Mouse (Mus musculus) thymus, postnatal 10 days (tissue): ENCODE measurements around the gene Cers4.
A peak's percentile ranks its signal among the peaks of the same experiment; 100 is the strongest.

Experiments
- DNase-seq, 2 experiments: peaks; one replicate each; pipeline ENCODE4 v3.0.0; 2021; ENCODE audit warnings: low spot score in 2 of 2

The Cers4 gene

GRCm38 (mm10) chr8:4492851-4493685 is at the start of gene Cers4:
Gene Cers4, plus strand, starts transcription at chr8:4493026.
- DNase-seq = peak; percentile 77 to 81

GRCm38 (mm10) chr8:4458165-4458564 is 34.7 kb upstream of the Cers4 start:
- no peak for DNase-seq

- DNase-seq = no peak
Observed at GRCm38 (mm10) chr8:4463061-4463460, 29.8 kb upstream of the Cers4 start.

DNA sequence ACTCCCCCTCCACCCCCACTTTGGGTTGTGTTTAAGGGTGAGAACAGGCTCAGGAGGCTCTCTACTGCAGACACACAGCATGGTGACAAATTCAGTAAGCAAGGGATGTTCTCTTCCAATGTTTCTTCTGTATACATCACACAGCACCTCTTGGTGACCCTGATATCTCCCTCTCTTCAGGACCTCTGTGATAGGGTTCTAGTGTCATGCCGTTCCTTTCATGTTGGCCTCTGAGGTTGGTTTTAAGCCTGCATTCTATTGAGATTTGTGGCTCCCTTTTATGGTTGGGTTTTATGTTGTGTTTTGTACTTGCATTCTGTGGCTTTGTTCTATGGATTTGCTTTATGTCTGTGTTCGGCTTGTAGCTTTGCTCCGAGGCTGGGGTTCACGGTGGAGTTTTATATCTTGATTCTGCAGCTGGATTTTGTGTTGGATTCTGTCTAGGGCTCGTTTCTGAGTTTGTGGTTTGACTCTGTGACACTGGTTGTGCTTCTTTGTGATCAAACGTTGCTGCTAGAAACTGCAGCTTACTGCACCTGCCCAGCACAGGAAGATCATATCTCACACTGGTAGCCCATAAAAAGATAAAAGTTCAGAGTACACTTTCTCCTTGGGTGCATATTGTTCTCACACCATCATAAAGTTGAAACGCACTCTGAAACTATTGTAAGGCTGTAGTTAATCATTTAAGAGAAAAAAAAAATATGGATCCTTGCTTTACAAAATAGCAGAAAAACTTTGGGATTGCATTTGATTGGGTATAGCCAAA is 18.2 kb upstream of the Cers4 start:
- no peak for DNase-seq

GRCm38 (mm10) chr8:4481154-4481553 is 11.7 kb upstream of the Cers4 start:
- DNase-seq = no peak

- DNase-seq = no peak
Observed at GRCm38 (mm10) chr8:4481586-4481985, 11.2 kb upstream of the Cers4 start.

DNA sequence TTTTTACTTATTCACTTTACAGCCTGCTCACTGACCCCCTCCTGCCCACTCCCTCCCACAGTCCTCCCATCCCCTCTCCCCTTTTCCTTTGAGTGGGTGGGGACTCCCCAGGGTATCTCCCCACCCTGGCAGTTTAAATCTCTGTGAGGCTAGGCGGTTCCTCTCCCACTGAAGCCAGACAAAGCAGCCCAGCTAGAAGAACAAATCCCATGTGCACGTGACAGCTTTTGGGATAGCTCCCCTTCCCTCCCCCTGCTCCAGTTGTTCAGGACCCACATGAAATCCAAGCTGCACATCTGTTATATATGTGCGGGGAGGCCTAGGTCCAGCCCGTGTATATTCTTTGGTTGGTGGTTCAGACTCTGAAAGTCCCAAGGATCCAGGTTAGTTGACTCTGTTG is 10.3 kb upstream of the Cers4 start:
- no peak for DNase-seq

- no peak for DNase-seq
Observed at GRCm38 (mm10) chr8:4483330-4483729, 9.5 kb upstream of the Cers4 start.

DNA sequence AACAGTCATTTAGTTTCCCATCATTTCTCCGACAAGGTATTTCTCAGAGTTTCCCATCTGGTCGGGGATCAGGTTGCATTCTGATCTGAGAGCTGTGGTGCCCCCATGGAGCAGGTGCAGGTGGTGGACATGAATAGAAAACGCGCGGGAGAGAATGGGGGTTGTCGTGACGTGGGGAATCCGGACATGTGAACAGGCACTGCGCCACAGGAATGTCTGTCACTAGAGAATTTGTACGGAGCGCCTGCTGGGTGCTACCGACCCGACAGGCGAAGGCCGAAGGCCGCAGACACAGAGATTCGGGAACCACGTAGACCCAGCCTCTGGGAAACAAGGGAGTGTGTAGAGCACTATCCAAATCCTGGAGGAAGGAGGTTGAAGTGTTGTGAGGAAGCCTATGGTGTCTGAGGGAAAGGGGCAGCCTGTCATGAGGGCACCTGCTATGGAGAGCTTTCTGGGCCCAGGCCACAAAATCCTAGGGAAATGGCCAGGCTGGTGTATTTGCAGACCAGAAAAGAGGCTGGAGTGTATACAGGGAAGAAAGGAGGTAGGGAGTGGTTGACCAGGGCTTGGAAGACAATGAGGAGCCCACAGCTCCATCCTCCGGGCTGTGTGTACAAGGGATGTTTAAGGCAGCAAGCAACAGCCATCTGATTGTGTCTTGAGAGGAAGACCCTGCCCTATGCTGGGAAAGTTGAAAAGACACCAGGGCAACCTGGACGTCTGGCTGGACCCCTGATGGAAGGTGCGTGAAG is 1.0 kb downstream of the Cers4 start:
- peak; percentile 10 to 36 for DNase-seq

DNA sequence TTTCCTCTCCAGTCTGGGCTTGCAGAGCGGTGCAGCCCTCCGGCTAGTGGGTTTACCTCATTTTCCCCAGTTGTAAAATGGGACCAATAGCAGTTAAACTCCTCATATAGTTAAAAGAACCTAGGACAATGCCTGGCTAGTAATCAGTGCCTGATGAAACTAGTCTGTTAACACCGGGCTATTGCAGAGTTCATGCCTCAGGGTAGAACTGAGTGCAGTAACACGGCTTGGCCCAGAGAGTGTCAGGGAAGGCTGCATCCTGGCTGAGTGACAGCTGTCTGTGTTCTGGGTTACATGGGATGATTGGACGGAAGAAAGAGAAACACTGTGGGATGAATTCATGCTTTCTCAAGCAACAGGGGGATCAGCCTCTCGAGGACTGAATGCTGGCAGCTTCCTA is 3.1 kb downstream of the Cers4 start:
- DNase-seq = no peak

DNA sequence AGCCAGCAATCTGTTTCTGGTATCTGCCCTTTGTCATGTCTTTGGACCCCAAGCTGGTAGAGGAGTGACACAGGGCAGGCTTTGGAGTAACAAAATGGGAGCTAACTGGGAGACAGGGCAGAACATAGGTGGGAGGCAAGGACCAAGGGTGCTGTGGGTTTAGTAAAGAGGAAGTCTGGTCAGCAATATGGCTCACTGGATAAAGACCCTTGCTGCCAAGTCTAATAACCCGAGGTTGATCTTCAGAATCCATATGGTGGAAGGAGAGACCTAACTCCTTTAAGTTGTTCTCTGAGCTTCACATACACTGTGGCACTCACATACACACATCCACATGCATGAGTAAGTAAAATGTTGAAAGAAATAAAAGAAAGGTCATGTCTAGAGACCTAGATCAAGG is 4.8 kb downstream of the Cers4 start:
- no peak for DNase-seq

DNA sequence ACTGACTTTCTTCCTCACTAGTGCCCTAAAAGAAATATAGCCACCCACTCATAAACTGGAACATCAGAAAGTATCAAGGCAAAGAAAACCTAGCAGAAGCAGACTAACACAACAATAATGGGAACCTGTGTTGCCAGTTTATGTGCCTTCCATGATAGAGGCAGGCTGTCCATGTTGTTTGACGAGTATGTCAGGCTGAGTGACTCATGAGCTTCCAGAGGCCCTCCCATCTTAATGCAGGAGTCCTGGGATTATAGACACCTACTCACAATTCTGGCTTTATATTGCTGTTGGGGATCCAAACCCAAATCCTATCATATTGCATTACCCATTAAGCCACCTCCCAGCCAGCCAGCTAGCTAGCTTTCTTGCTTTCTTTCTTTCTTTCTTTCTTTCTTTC is 12.5 kb downstream of the Cers4 start:
- no peak for DNase-seq

DNA sequence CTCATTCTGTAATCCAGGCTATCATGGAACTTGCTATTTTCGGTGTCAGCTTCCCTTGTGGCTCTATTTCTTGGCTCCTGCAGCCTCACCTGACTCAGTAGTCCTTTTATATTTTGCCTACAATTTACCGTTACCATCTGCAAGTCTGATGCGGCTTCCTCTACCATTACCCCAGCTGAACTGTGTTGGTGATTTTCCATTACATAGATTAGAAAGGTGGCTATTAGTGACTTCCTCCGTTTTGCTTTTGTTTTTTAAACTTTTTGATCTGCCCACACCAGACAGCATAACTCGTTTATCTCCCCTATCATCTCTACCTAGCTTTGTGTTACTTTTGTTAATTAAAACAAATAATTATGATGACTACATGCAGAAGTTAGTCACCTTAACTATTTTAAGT is 14.7 kb downstream of the Cers4 start:
- no peak for DNase-seq

DNA sequence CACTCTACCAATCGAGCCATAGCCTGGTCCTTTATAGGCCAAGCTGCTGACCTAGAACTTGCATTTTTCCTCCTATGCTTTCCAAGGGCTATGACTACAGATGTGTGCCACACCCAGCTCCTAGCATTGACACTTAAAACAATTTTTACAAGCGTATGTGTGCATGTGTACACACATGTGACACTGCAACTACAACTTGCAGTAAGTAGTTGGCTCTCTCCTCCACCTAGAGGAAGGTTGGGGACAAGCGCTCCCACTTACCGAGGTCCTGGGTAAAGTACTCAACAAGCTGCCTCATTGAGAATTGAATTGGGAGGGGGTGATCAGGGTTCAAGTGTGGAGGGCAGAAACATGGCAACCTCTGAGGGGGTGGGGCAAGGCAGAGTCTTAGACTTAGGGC is 18.0 kb downstream of the Cers4 start:
- no peak for DNase-seq

DNA sequence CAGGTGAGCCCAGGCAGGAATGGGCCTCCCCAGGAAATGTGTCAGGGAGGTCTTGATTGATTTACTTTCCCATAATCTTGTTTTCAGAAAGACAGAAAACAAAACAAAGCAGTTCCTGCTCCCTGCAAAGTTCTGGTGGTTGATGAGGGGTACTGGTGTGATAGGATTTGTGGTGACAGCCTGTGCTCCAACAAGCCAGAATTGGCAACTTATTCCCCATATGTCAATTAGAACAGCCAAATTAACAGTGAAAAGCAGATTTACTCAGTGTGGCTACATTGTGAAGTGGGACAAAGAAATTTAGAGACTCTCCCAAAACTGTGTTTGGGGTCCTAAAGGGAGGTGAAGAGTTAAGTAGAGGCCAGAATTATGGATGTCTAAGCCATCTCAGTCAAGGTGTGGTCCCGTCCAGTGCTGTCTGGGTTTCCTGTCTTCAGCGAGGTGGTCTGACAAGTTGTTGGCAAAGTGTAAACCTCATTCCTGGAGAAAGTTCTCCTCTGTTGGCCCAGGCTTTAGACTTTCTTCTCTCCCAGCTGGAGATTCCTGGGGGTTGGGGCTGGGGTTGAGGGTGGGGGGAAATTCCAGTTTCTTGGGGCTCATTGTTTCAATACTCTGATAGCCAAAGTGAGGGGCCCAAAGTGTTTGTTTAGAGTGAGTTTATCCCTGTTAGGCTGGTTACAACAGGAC is 18.7 kb downstream of the Cers4 start:
- DNase-seq = no peak

GRCm38 (mm10) chr8:4512116-4512495 is 19.3 kb downstream of the Cers4 start:
- no peak for DNase-seq

DNA sequence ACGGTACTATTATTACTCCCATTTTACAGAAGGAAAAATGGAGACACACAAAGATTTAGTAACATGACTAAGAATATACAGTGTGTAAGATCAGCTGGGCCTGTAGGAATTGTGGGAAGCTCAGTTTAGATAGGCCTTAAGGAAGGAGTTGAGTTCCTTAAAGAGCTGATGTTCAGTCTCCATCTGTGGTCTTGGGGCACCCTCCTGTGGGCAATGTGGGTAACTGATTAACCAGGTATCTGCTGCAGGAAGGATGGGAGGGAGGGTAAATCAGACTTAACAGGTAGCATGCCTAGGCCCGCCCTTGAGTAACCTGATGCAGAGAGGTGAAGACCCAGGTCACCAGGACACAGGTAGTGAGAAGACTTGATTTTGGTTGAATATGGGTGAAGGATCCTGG is 23.3 kb downstream of the Cers4 start:
- DNase-seq = peak in 1 of 2 experiments; percentile 48

- no peak for DNase-seq
Observed at GRCm38 (mm10) chr8:4521472-4521871, 28.6 kb downstream of the Cers4 start.

DNA sequence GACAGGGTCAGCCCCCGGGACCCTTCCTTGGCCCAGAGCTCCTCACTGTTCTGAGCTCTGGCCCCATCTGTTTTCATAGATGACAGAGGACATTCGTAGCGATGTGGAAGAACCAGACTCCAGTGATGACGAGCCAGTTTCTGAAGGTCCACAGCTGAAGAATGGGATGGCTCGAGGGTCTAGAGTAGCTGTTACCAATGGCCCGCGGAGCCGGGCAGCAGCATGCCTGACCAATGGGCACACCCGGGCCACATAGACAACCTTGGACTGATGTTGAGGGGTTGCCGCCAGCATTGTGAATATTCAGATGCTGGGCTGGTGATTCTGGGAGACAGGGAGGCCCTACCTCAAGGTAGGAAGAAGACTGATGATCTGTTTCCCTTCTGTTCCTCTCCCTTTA is 30.7 kb downstream of the Cers4 start:
- no peak for DNase-seq
